Mouse (Mus musculus) E14TG2a.4 (cell line): ENCODE measurements at regions not wholly inside any gene's neighbourhood (a gene's known extent, or its start where the extent isn't known, plus 50 kb on each side); places are given as distances from the start of the nearest gene placed in this dataset.
"Not testable (repeated sequence)": the region's sequence is repeated elsewhere in the genome, so short reads cannot be mapped to it uniquely, and the experiment has no call there.

ENCODE experiments used
- CTCF ChIP-seq: conservative IDR thresholded peaks from 2 replicates; pipeline ENCODE4 v1.5.1; 2014; ENCODE audit warnings: low read length
- NANOG ChIP-seq: IDR thresholded peaks from 2 replicates; pipeline ENCODE4 v1.6.1; 2014; ENCODE audit warnings: borderline replicate concordance, low read length, mixed read lengths

GRCm38 (mm10) chr14:52775816-52776215 lies 280.3 kb upstream of the Olfr1507 start:
- peak; percentile 11; the same call in 1 of the 2 replicates for TF ChIP-seq CTCF
- not testable (repeated sequence) for TF ChIP-seq NANOG
